Mouse (Mus musculus) liver, postnatal 0 days (tissue): ENCODE measurements at regions not wholly inside any gene's neighbourhood (a gene's known extent, or its start where the extent isn't known, plus 50 kb on each side); places are given as distances from the start of the nearest gene placed in this dataset.

Experiments used
- ATAC-seq: fragments of 200-750 bp; cut with Nextera tagmentation; 2 replicates; pipeline ENCODE4 v1.8.0; 2017; ENCODE audit warnings: mild to moderate bottlenecking, moderate library complexity
- DNase-seq: peaks from one replicate; pipeline ENCODE4 v3.0.0-alpha.2; 2016
- H3K27ac ChIP-seq: fragments of 300-500 bp; sonication (generic); 2 replicates; pipeline ENCODE4 v1.5.1; 2014; ENCODE audit warnings: antibody characterized with exemption, moderate library complexity, mild to moderate bottlenecking, low read depth
- H3K27me3 ChIP-seq: fragments of 300-500 bp; sonication (generic); 2 replicates; pipeline ENCODE4 v1.6.1; 2014; ENCODE audit warnings: low read length, control low read depth, mixed read lengths; ENCODE audit not compliant: insufficient read depth
- H3K36me3 ChIP-seq: fragments of 300-500 bp; sonication (generic); replicated peaks from 2 replicates; pipeline ENCODE4 v1.6.1; 2014; ENCODE audit warnings: mild to moderate bottlenecking, control low read depth, low read length, moderate library complexity, mixed read lengths; ENCODE audit not compliant: insufficient read depth
- H3K4me1 ChIP-seq: fragments of 300-500 bp; sonication (generic); 2 replicates; pipeline ENCODE4 v1.6.1; 2014; ENCODE audit warnings: antibody characterized with exemption, mild to moderate bottlenecking, control low read depth; ENCODE audit not compliant: insufficient read depth
- H3K4me2 ChIP-seq: fragments of 300-500 bp; sonication (generic); 2 replicates; pipeline ENCODE4 v1.6.1; 2014; ENCODE audit warnings: low read depth, mild to moderate bottlenecking, low read length, moderate library complexity, mixed read lengths
- H3K4me3 ChIP-seq: fragments of 300-500 bp; sonication (generic); 2 replicates; pipeline ENCODE4 v1.5.1; 2014; ENCODE audit warnings: low read depth, low read length
- H3K9ac ChIP-seq: fragments of 300-500 bp; sonication (generic); replicated peaks from 2 replicates; pipeline ENCODE4 v1.6.1; 2014; ENCODE audit warnings: mild to moderate bottlenecking, moderate library complexity
- H3K9me3 ChIP-seq: fragments of 300-500 bp; sonication (generic); 2 replicates; pipeline ENCODE4 v1.6.1; 2016; ENCODE audit warnings: mild to moderate bottlenecking, control low read depth, low read length, mixed read lengths
- CTCF ChIP-seq: sonication (generic); IDR thresholded peaks from 2 replicates; pipeline ENCODE4 v1.5.1; 2016; ENCODE audit warnings: antibody characterized with exemption, low read depth
- EP300 ChIP-seq: IDR thresholded peaks from 2 replicates; pipeline ENCODE4 v1.6.1; 2016; ENCODE audit warnings: antibody characterized with exemption, low read depth, mild to moderate bottlenecking
- whole genome bisulfite sequencing: fragments of 180-500 bp; shearing (Covaris S2); extraction: QIAGEN DNeasy Blood & Tissue Kit; methylation state at CpG from one replicate; pipeline ENCODE4 v1.1.7; 2014; ENCODE audit not compliant: insufficient replicate concordance; 5-methylcytosine and 5-hydroxymethylcytosine counted together

DNA sequence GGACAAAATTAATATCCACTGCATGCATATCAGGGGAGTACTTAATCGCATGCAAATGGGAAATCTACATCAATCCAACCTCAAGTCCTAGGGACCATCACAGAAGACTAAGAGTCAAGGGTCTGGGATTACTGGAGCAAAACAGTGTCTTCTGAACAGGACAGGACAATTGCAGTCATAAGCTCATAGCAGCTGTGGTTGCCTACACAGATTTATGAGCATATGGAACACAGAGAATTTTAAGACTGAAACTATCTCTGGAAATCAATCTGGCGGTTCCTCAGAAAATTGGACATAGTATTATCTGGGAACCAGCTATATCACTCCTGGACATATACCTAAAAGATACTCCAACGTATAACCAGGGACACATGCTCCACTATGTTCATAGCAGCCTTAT is 99.8 kb upstream of the Hpf1 start:
- H3K4me3 ChIP-seq = no peak overlapping the region
- H3K9me3 ChIP-seq = no peaks in the 10 kb centered on the region
- no peaks in the 10 kb centered on the region for H3K36me3 ChIP-seq
- ATAC-seq (no peak), DNase-seq (no peak)
- H3K27ac ChIP-seq = no peak overlapping the region
- H3K4me1 ChIP-seq = no peaks in the 10 kb centered on the region
- TF ChIP-seq CTCF (no peak), EP300 (no peak)
- H3K9ac ChIP-seq = no peak overlapping the region
- H3K27me3 ChIP-seq = no peaks in the 10 kb centered on the region
- no peak overlapping the region for H3K4me2 ChIP-seq
- WGBS = 64% methylated on average over 3 of the region's 3 CpGs

DNA sequence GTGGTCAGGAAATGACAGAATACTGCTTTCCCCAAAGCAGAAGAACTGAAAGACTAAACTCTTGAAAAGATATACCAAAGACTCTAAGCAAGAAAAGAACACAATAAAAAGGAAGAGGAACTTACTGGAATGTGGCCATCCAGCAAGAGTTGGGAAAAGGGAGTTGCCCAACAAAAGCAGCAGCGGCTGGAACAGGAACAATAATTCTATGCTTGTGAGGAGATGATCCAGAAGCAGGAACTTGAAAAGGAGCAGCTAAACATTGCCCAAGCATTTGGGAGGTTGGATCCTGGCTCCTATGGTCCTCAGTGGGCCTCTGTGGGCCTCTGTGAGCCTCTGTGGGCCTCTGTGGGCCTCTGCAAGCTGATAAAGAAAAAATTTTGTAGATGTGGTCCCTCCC is 97.7 kb upstream of the Hpf1 start:
- Histone ChIP-seq H3K4me1 (no peaks in the 10 kb centered on the region), H3K9me3 (no peaks in the 10 kb centered on the region), H3K27me3 (no peaks in the 10 kb centered on the region), H3K36me3 (no peaks in the 10 kb centered on the region), H3K4me2 (no peak overlapping the region), H3K27ac (no peak overlapping the region), H3K9ac (no peak overlapping the region), H3K4me3 (no peak overlapping the region)
- TF ChIP-seq CTCF (no peak), EP300 (no peak)
- DNase-seq = no peak
- ATAC-seq = no peak
- 47% methylated on average over 1 of the region's 1 CpGs for WGBS

DNA sequence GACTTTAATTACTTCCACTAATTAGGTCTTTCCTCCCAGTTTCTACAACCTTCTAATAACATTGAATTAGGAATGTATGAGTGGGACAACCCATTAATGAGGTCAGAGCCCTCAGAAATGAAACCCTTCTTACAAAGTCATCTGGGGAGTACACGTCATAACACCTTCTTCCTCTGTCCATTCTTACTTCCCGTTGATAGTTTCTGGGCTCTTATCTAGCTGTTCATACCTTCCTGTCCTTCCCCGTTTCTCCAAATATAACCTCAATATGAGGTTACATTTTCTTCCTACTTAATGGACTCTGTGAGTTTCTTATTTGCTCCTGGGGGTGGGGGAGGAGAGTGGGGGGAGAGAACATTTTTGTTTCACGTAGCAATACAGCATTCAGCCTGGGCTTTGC is 85.4 kb upstream of the Hpf1 start:
- H3K36me3 ChIP-seq = no peaks in the 10 kb centered on the region
- DNase-seq (no peak), ATAC-seq (no peak)
- H3K9ac ChIP-seq = no peak overlapping the region
- no peaks in the 10 kb centered on the region for H3K4me1 ChIP-seq
- no peaks in the 10 kb centered on the region for H3K27me3 ChIP-seq
- H3K27ac ChIP-seq = no peak overlapping the region
- H3K4me3 ChIP-seq = no peak overlapping the region
- no peaks in the 10 kb centered on the region for H3K9me3 ChIP-seq
- no peak overlapping the region for H3K4me2 ChIP-seq
- 27% methylated on average over 4 of the region's 4 CpGs for WGBS
- TF ChIP-seq EP300 (peak; percentile 41; the same call in 1 of the 2 replicates), CTCF (no peak)

DNA sequence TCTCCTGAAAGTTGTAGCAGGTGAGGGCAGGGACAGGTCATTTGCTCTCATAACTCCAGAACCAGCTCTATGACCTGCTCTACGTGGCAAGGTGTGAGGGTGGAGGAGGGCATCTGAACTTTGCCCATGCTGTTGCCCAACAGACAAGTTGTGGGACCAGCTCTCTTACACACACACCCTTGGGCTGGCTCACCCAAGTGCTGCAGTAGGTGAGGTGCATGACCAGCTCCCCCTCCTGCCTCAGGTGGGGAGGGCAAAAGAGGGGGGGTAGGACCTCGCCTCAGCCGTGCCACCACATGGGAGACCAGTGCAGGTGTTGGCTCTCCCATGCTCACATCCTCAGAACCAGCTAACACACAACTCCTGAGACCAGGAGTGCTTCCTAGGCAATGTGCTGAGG is 83.4 kb upstream of the Hpf1 start:
- ATAC-seq = no peak
- Histone ChIP-seq H3K4me3 (no peak overlapping the region), H3K4me1 (no peaks in the 10 kb centered on the region)

DNA sequence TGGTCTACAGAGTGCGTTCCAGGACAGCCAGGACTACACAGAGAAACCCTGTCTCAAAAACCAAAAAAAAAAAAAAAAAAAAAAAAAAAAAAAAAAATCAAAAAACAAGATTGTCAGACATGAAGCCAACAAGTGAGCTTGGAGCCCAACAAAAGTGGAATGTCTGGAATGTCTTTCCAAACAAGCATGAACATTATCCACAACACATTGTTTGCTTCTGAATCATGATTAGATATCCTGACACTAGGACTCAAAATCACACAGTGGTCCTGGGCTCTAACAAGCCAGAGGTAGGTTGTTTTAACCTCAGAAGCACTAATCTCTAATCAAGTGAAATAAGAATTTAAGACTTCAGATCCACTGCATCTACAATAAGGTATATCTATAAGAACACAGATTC is 80.4 kb upstream of the Hpf1 start:
- TF ChIP-seq CTCF = no peak
- TF ChIP-seq EP300 = no peak
- Histone ChIP-seq H3K27me3 (no peaks in the 10 kb centered on the region), H3K27ac (no peak overlapping the region), H3K4me2 (no peak overlapping the region), H3K9ac (no peak overlapping the region), H3K4me3 (no peak overlapping the region), H3K9me3 (no peaks in the 10 kb centered on the region), H3K36me3 (no peaks in the 10 kb centered on the region), H3K4me1 (no peaks in the 10 kb centered on the region)
- no peak for ATAC-seq
- 45% methylated on average over 1 of the region's 1 CpGs for WGBS
- DNase-seq = no peak

More for the DNA sequence above, 83.4 kb upstream of the Hpf1 start:
- H3K27ac ChIP-seq = no peak overlapping the region
- no peaks in the 10 kb centered on the region for H3K27me3 ChIP-seq
- no peaks in the 10 kb centered on the region for H3K9me3 ChIP-seq
- H3K4me2 ChIP-seq = no peak overlapping the region
- WGBS = 78% methylated on average over 3 of the region's 3 CpGs
- DNase-seq = no peak
- no peak for TF ChIP-seq EP300
- TF ChIP-seq CTCF = no peak
- no peaks in the 10 kb centered on the region for H3K36me3 ChIP-seq
- H3K9ac ChIP-seq = no peak overlapping the region

DNA sequence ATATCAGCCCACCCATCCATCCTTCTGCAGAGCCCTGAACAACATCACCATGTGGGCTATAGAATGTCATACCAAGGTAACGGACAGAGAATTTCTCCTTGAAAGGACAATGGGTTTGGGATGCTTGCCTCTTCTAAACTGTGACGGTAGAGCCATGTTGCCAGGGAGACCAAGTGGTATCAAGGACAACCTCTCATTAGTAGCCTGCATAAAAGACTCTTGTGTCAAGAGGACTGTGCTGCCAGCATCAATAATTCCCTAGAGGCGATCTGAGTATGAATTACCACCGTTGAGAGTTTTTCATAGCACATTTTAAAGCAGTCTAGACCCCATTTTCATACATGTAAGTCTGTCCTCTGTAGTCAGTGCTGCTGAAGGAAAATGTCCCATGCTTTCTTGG is 79.3 kb upstream of the Hpf1 start:
- DNase-seq = no peak
- WGBS = 76% methylated on average over 4 of the region's 4 CpGs
- no peak for ATAC-seq

DNA sequence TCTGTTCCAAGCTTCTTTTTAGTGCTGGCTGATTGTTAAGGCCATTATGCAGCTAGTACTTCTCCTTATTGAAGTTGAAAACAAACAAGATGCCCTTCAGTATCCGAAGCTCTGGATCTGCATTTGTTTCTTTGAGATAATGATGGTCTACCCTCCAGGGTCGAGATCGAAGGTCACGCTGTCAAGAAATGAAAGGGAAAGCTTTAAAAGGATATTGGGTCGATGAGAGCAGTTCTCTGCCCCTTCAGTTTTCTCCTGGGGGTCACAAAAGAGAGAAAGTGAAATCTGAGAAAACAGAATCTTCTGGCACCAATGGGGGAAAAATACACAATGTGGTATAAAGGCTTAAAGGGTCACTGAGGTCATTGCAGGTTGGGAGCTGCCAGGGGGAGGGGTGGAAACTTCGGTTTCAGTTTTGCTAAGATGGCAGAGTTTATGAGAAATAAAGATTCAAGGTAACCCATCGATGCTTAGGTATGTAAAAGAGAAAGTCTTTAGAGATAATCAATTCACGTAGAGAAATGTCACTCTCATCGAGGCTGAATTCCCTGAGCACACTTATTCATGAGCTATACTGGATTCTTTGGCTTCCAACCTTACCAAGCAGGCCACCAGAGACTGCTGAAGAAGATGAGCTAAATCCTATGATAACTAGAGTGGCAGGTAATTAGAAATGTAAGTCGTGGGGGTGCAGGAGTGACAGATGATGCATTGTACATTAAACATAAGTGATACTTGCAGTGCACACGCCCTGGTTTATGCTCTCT is 64.4 kb upstream of the Hpf1 start:
- H3K4me2 ChIP-seq = no peak overlapping the region
- WGBS = 71% methylated on average over 11 of the region's 11 CpGs
- no peaks in the 10 kb centered on the region for H3K27me3 ChIP-seq
- H3K4me3 ChIP-seq = no peak overlapping the region
- H3K27ac ChIP-seq = no peak overlapping the region
- H3K9ac ChIP-seq = no peak overlapping the region
- no peak for ATAC-seq
- H3K9me3 ChIP-seq = no peaks in the 10 kb centered on the region
- TF ChIP-seq CTCF (no peak), EP300 (no peak)
- H3K36me3 ChIP-seq = no peaks in the 10 kb centered on the region
- DNase-seq = no peak
- no peaks in the 10 kb centered on the region for H3K4me1 ChIP-seq

More for the DNA sequence above, 79.3 kb upstream of the Hpf1 start:
- H3K4me2 ChIP-seq = no peak overlapping the region
- TF ChIP-seq EP300 (no peak), CTCF (no peak)
- no peak overlapping the region for H3K9ac ChIP-seq
- no peak overlapping the region for H3K27ac ChIP-seq
- no peaks in the 10 kb centered on the region for H3K27me3 ChIP-seq
- no peaks in the 10 kb centered on the region for H3K9me3 ChIP-seq
- H3K36me3 ChIP-seq = no peaks in the 10 kb centered on the region
- no peak overlapping the region for H3K4me3 ChIP-seq
- H3K4me1 ChIP-seq = no peaks in the 10 kb centered on the region
